Mouse (Mus musculus) forebrain, embryonic 11.5 days (tissue): ENCODE measurements around the gene Snapc2. TPM values are rescaled to one million over a fixed set of nuclear protein-coding genes. Genes with fewer than 3 reads are reported as not detected.

Experiments
- ATAC-seq: fragments of 200-750 bp; cut with Nextera tagmentation; replicated peaks from 2 replicates; pipeline ENCODE4 v1.8.0; 2017; ENCODE audit warnings: moderate TSS enrichment; ENCODE audit not compliant: low FRiP score
- DNase-seq: peaks from one replicate; pipeline ENCODE4 v3.0.0-alpha.2; 2017; ENCODE audit warnings: low spot score
- H3K27ac ChIP-seq: fragments of 300-500 bp; sonication (generic); 2 replicates; pipeline ENCODE4 v1.5.1; 2014; ENCODE audit warnings: low read depth, low read length
- H3K27me3 ChIP-seq: fragments of 300-500 bp; sonication (generic); 2 replicates; pipeline ENCODE4 v1.6.1; 2014; ENCODE audit warnings: mild to moderate bottlenecking, low read length, mixed read lengths; ENCODE audit not compliant: control insufficient read depth, insufficient read depth
- H3K36me3 ChIP-seq: fragments of 300-500 bp; sonication (generic); 2 replicates; pipeline ENCODE4 v1.6.1; 2014; ENCODE audit warnings: mild to moderate bottlenecking, low read length, moderate library complexity, mixed read lengths; ENCODE audit not compliant: control insufficient read depth, insufficient read depth
- H3K4me1 ChIP-seq: fragments of 300-500 bp; sonication (generic); replicated peaks from 2 replicates; pipeline ENCODE4 v1.6.1; 2014; ENCODE audit warnings: low read length, mixed read lengths; ENCODE audit not compliant: control insufficient read depth, insufficient read depth
- H3K4me2 ChIP-seq: fragments of 300-500 bp; sonication (generic); 2 replicates; pipeline ENCODE4 v1.6.1; 2014; ENCODE audit warnings: low read depth, mild to moderate bottlenecking, low read length, moderate library complexity, mixed read lengths; ENCODE audit not compliant: severe bottlenecking
- H3K4me3 ChIP-seq: fragments of 300-500 bp; sonication (generic); 2 replicates; pipeline ENCODE4 v1.5.1; 2014; ENCODE audit warnings: low read depth, low read length
- H3K9ac ChIP-seq: fragments of 300-500 bp; sonication (generic); 2 replicates; pipeline ENCODE4 v1.6.1; 2014; ENCODE audit warnings: low read length
- H3K9me3 ChIP-seq: fragments of 300-500 bp; sonication (generic); 2 replicates; pipeline ENCODE4 v1.6.1; 2016; ENCODE audit warnings: low read length, mixed read lengths; ENCODE audit not compliant: control insufficient read depth
- WGBS: fragments of 180-500 bp; shearing (Covaris S2); extraction: QIAGEN DNeasy Blood & Tissue Kit; methylation state at CpG from one replicate; pipeline ENCODE4 v1.1.7; 2014; 5-methylcytosine and 5-hydroxymethylcytosine counted together
- polyA plus RNA-seq: library from polyadenylated mRNA; unstranded; fragments of >200 nt; fragmentation: Nextera tagmentation; extraction: Ambion mirVana; gene quantifications from 2 replicates; pipeline ENCODE4 v1.2.1, GENCODE M21; 2014

Gene Snapc2
- polyA plus RNA-seq, 1 experiment from 2014 or later, result 64.4 TPM

DNA sequence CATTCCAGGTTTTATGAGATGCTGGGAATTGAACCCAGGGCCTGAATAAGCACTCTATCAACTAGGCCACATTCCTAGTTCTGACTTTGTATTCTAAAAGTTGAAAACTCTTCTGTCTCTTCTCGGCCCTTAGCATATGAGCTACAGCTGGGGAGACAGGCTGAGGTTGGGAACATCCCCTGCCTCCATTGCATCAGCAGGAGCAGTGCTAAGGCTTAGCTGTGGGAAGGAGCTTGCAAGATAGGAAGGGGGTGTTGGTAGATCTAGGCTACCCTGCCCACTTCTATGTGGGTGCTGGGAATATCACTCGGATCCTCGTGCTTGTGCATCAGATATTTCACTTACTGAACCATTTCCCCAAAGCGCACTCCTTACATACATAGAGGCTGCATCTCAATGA, 25.0 kb upstream of the Snapc2 start:
- H3K9me3 ChIP-seq, result no peaks in the 10 kb centered on the region
- WGBS, result 90% methylated on average over 4 of the region's 4 CpGs
- ATAC-seq, result no peak
- no peak overlapping the region for H3K4me3 ChIP-seq
- H3K36me3 ChIP-seq, result no peaks in the 10 kb centered on the region
- H3K4me2 ChIP-seq, result no peak overlapping the region
- DNase-seq, result no peak
- no peak overlapping the region for H3K9ac ChIP-seq
- peaks cover 7% of the 10 kb centered on the region for H3K27me3 ChIP-seq
- peaks cover 2% of the 10 kb centered on the region; the same call in 1 of the 2 replicates for H3K4me1 ChIP-seq
- no peak overlapping the region for H3K27ac ChIP-seq

DNA sequence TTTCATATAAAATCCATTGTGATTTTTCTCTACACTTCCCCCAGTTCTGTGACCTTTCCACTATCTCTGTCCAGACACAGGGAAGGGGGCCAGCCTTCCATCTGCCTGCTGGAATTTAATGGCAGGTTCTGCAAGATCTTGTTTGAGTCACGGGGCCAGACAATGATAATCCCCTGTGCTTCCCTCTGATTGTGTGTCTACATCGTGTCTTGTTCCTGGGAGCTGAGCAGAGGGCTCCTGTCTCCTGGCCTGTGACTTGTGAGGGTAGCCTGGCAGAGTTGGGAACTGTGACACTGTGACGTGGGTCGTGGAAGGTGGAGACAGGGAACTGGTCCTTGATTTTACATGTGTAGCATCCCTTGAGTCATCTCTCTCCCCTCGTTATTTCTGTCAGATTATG, 23.1 kb upstream of the Snapc2 start:
- ATAC-seq, result no peak
- Histone ChIP-seq H3K9me3 (no peaks in the 10 kb centered on the region), H3K36me3 (no peaks in the 10 kb centered on the region), H3K4me3 (no peak overlapping the region), H3K4me1 (peaks cover 2% of the 10 kb centered on the region; the same call in 1 of the 2 replicates), H3K9ac (no peak overlapping the region), H3K27me3 (peaks cover 7% of the 10 kb centered on the region), H3K4me2 (no peak overlapping the region), H3K27ac (no peak overlapping the region)
- WGBS, result 74% methylated on average over 5 of the region's 5 CpGs
- DNase-seq, result no peak

DNA sequence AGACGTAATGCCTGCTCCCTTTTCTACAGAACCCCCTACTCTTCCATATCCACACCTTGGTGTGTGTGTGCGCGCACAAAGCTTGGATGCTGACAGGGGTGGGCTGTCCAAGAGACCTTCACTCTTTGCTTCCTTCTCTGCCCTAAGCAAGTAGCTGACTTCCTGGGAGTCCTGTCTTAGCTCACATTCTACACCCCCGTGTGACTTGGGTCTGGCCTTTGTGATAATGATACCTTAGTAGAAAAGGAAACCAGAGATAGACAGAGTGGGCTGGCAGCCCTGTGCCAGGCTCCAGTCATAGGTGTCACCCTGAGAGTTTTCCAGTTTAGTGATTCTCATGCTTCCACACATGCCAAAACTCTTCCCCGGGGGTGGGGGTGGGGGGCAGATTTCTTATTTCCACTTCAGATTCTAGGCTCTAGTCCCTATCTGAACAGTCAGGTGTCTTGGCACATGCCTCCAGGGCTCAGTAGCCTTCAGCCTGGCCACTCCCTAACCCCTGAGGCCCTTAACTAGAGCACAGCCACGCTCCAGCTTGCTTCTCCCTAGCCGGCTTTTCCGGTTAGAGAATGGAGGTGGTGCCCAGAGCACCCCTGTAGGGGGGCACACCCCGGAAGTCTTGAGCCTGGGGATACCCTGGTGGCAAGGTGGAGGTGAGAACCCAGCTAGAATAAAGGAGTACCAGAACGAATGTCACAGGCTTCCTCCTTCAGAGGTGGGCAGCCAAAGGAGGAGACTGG, 22.1 kb upstream of the Snapc2 start:
- Histone ChIP-seq H3K4me2 (no peak overlapping the region), H3K27me3 (peaks cover 7% of the 10 kb centered on the region), H3K4me3 (no peak overlapping the region), H3K36me3 (no peaks in the 10 kb centered on the region), H3K4me1 (peaks cover 2% of the 10 kb centered on the region; the same call in 1 of the 2 replicates), H3K9me3 (no peaks in the 10 kb centered on the region), H3K9ac (no peak overlapping the region), H3K27ac (no peak overlapping the region)
- DNase-seq, result no peak
- ATAC-seq, result no peak
- 65% methylated on average over 10 of the region's 10 CpGs for WGBS

DNA sequence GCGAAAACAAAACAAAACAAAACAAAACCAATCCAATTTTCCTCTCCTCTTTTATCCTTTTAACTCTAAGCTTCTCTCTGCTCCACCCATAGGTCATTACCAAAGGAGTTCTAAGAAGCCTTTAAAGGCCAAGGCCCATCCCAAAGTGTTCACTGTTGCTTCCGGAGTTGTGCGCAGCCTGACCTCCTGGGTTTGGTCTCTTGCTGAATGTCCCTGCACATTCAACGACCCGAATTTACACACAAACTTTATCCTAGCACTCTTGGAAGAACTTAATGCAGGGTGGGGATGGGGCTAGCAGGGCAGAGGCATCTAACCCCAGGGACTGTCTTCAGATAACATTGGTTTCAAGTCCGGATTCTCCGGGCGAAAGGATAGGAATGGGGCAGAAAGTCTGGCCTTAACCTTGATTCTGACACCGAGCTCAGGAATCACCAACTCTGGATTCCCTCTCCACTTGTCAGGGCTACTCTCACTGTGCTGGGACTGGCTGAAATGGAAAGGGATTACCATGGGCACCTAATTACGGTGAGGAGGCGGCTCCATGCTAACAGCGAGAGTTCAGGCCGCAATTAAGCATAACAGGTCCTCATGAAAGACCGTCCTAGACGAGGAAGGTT, 15.0 kb upstream of the Snapc2 start:
- Histone ChIP-seq H3K4me2 (peak overlapping the region; percentile 88), H3K36me3 (no peaks in the 10 kb centered on the region), H3K27ac (peak overlapping the region; percentile 93), H3K4me1 (peaks cover 15% of the 10 kb centered on the region), H3K27me3 (no peaks in the 10 kb centered on the region), H3K9ac (peak overlapping the region; percentile 78), H3K9me3 (no peaks in the 10 kb centered on the region), H3K4me3 (peak overlapping the region; percentile 74)
- DNase-seq (no peak), ATAC-seq (peak; percentile 57)
- 18% methylated on average over 15 of the region's 15 CpGs for WGBS

DNA sequence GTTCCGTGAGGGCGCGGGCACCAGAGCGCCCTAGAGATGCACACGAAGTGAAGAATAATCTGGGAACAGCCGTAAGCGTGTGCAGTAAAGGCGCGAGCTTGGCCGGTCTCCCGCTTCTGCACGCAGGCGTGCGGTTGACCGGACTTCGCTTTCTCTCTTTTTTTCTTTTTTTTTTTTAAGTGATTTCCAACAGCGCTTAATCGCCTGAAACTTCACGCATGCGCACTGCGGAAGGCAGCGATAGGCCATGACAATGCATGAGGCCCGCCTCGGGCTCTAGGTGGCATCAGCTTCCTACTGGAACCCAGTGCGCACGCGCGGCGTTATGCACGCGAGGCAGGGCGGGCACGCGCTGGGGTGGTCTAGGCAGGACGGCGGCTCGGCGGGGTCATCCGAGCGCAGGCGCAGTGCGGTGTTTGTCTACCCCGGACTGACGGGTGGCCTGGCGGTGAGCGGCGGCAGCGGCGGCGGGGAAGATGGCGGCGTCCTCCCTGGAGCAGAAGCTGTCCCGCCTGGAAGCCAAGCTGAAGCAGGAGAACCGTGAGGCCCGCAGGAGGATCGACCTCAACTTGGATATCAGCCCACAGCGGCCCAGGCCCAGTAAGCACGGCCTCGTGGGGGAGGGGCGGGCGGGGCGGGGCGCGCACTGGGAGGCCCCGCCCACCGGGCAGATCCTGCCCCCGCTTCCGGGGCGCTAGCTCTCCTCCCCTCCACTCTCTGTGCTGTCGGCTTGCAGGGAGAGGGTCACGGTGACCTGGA, 14.3 kb upstream of the Snapc2 start, which contains the start of the genes Map2k7 and Gm49320:
Gene Map2k7, plus strand, starts transcription at position 307 of the 759 bp plus-strand sequence.
Gene Gm49320, plus strand, starts transcription at position 432 of the 759 bp plus-strand sequence.
- Histone ChIP-seq H3K36me3 (no peaks in the 10 kb centered on the region), H3K9me3 (no peaks in the 10 kb centered on the region), H3K4me3 (peak within 1 kb of the TSS; percentile 74), H3K4me1 (peaks cover 15% of the 10 kb centered on the region), H3K27me3 (no peaks in the 10 kb centered on the region), H3K4me2 (peak within 1 kb of the TSS; percentile 88), H3K27ac (peak within 1 kb of the TSS; percentile 93), H3K9ac (peak within 1 kb of the TSS; percentile 78)
- DNase-seq (peak; percentile 100), ATAC-seq (peak; percentile 95)
- under 1% methylated on average over 67 of the region's 71 CpGs for WGBS

DNA sequence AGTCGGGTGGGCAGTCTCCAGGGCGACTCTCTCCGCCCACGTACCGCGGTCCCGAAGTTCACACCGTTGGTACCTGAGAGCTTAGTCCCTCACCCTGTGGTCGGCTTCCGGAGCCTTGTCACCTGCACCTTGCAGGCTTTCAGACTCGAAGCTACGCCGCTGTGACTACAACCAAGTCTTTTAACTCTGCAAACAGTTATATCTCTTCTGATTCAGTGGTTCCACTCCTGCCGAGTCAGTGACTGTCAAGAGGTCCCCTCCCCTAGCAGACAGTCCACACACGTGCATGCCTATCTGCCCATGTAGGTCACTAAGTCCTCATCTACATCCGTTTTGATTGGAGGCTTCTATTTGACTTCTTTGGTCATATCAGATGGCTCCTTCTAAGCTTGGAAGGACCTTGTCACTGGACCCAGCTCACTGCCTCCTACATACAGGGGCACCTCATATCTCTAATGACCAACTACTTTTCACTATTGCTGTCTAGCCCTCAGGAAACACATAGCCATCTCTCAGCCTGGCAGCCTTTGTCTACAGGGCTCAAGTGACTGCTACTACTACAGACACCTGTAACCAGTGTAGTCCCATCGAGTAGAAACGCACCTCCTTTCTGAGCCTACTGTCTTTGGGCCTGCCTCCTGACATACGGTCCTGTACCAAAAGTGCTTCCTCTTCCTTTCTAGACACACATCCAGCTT, 13.5 kb upstream of the Snapc2 start:
- H3K4me1 ChIP-seq, result peaks cover 15% of the 10 kb centered on the region
- peak overlapping the region; percentile 78 for H3K27ac ChIP-seq
- ATAC-seq (peak; percentile 26), DNase-seq (no peak)
- H3K4me3 ChIP-seq, result peak overlapping the region; percentile 74
- no peaks in the 10 kb centered on the region for H3K36me3 ChIP-seq
- WGBS, result 14% methylated on average over 19 of the region's 19 CpGs
- no peaks in the 10 kb centered on the region for H3K9me3 ChIP-seq
- H3K9ac ChIP-seq, result peak overlapping the region; percentile 78
- H3K27me3 ChIP-seq, result no peaks in the 10 kb centered on the region
- peak overlapping the region; percentile 88 for H3K4me2 ChIP-seq

DNA sequence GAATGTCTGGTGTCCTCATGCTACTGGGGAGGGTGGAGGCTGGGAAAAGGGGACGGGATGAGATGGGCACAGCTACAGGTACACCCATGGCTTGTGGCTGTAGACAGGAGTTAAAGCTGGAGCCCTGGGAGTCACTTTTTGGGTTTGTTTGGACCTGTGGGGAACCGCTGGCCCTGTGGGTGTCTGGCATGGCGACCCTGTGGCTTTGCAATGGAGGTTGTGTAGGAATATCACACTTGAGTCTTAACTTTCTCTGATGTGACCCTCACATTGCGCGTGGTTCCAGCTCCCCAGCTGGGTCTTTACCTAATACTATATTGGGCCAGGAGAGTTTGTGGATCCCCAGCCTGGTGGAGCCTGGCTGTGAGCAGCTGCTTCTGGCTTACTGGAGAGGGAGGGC, 7.8 kb upstream of the Snapc2 start:
- 93% methylated on average over 5 of the region's 5 CpGs for WGBS
- no peak for ATAC-seq
- peaks cover 13% of the 10 kb centered on the region; the same call in 1 of the 2 replicates for H3K36me3 ChIP-seq

DNA sequence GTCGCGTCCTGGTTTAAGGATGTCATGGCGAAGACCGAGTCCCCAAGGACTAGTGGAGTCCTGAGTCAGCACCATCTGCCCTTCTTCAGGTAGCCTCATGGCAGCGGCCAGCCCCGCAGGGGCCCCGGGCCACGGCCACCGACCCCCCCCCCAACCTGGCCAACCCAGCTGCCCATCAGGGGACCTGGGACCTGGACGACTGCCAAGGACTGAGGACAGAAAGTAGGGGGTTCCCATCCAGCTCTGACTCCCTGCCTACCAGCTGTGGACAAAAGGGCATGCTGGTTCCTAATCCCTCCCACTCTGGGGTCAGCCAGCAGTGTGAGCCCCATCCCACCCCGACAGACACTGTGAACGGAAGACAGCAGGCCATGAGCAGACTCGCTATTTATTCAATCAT, 7.1 kb upstream of the Snapc2 start:
- H3K4me3 ChIP-seq, result no peak overlapping the region
- H3K9me3 ChIP-seq, result no peaks in the 10 kb centered on the region
- no peak overlapping the region for H3K9ac ChIP-seq
- H3K27me3 ChIP-seq, result no peaks in the 10 kb centered on the region; the same call in 1 of the 2 replicates
- no peak overlapping the region for H3K27ac ChIP-seq
- WGBS, result 87% methylated on average over 12 of the region's 13 CpGs
- H3K4me2 ChIP-seq, result no peak overlapping the region
- H3K4me1 ChIP-seq, result peaks cover 3% of the 10 kb centered on the region; the same call in 1 of the 2 replicates
- H3K36me3 ChIP-seq, result peaks cover 13% of the 10 kb centered on the region; the same call in 1 of the 2 replicates
- no peak for ATAC-seq
- no peak for DNase-seq

More for the DNA sequence above, 7.8 kb upstream of the Snapc2 start:
- Histone ChIP-seq H3K4me1 (peaks cover 6% of the 10 kb centered on the region), H3K9ac (no peak overlapping the region), H3K4me2 (no peak overlapping the region), H3K27ac (no peak overlapping the region), H3K9me3 (no peaks in the 10 kb centered on the region), H3K4me3 (no peak overlapping the region), H3K27me3 (no peaks in the 10 kb centered on the region; the same call in 1 of the 2 replicates)
- DNase-seq, result no peak
